Mouse (Mus musculus) ovary, postnatal 36 days (tissue): ENCODE data around the gene Pnldc1.
"Not testable (repeated sequence)": the region's sequence is repeated elsewhere in the genome, so short reads cannot be mapped to it uniquely, and the experiment has no call there.

Source experiments
- DNase-seq: peaks from one replicate; pipeline ENCODE4 v3.0.0; 2022; ENCODE audit warnings: low spot score, mixed read lengths

Pnldc1 gene

GRCm38 (mm10) chr17:12909361-12910280 lies at the start of gene Pnldc1:
Pnldc1 (minus strand) TSS chr17:12910230.
- DNase-seq: peak; percentile 29

- DNase-seq: not testable (repeated sequence)
Measured at GRCm38 (mm10) chr17:12959377-12959776, 49.3 kb upstream of the Pnldc1 start.

- DNase-seq: no peak
Measured at GRCm38 (mm10) chr17:12956664-12957063, 46.6 kb upstream of the Pnldc1 start.

- no peak for DNase-seq
Measured at GRCm38 (mm10) chr17:12949669-12950068, 39.6 kb upstream of the Pnldc1 start.

- DNase-seq: no peak
Measured at GRCm38 (mm10) chr17:12942459-12943162, 32.6 kb upstream of the Pnldc1 start.

- DNase-seq: no peak
Measured at GRCm38 (mm10) chr17:12941543-12942260, 31.7 kb upstream of the Pnldc1 start.

GRCm38 (mm10) chr17:12940151-12940805 lies 30.2 kb upstream of the Pnldc1 start, which contains the start of gene Acat3:
Acat3 (minus strand) TSS chr17:12940600.
- DNase-seq: no peak

- DNase-seq: not testable (repeated sequence)
Measured at GRCm38 (mm10) chr17:12939377-12940148, 29.5 kb upstream of the Pnldc1 start.

- DNase-seq: no peak
Measured at GRCm38 (mm10) chr17:12938077-12938476, 28.0 kb upstream of the Pnldc1 start.

- DNase-seq: no peak
Measured at GRCm38 (mm10) chr17:12937412-12937970, 27.5 kb upstream of the Pnldc1 start.

GRCm38 (mm10) chr17:12935719-12936118 lies 25.7 kb upstream of the Pnldc1 start:
- no peak for DNase-seq

- DNase-seq: peak; percentile 4
Measured at GRCm38 (mm10) chr17:12931576-12931975, 21.5 kb upstream of the Pnldc1 start.

GRCm38 (mm10) chr17:12925703-12926180 lies 15.7 kb upstream of the Pnldc1 start:
- no peak for DNase-seq

GRCm38 (mm10) chr17:12925001-12925400 lies 15.0 kb upstream of the Pnldc1 start:
- DNase-seq: no peak

GRCm38 (mm10) chr17:12921073-12921472 lies 11.0 kb upstream of the Pnldc1 start:
- no peak for DNase-seq

- DNase-seq: no peak
Measured at GRCm38 (mm10) chr17:12916588-12917380, 6.8 kb upstream of the Pnldc1 start.

GRCm38 (mm10) chr17:12915881-12916583 lies 6.0 kb upstream of the Pnldc1 start, which contains the start of gene Mrpl18:
Mrpl18 (minus strand) TSS chr17:12916345.
- DNase-seq: peak; percentile 98

- DNase-seq: no peak
Measured at GRCm38 (mm10) chr17:12915488-12915880, 5.5 kb upstream of the Pnldc1 start, which contains the start of gene Tcp1. Tcp1 (plus strand) TSS chr17:12915701.

GRCm38 (mm10) chr17:12910391-12910790 lies 361 bp upstream of the Pnldc1 start:
- no peak for DNase-seq
